Mouse (Mus musculus): Measurements from ENCODE around the gene Btnl2.

DNA sequence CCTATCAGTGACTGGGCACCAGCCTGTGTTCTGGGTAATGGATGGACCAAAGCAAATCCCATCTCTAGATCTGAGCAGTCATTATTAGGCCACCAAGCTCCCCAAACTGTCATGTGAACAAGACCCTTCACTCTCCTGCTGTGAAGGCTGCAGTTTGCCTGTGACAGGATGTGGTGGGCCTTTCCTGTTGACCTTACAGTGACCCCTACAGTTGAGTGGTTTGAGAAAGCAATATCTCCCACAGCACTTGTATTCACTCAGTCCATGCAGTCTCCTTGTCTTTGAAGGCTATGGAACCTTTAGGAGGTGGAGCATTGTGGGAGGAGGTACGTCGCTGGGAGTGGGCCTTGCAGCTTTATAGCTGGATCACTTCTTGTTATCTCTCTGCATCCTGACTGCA, 24.8 kb upstream of the Btnl2 start:
- TF ChIP-seq CTCF (IDR thresholded peaks at IDR 0.05; ENCODE audit: extremely low read depth, insufficient read depth, low read length), result no peak
- TF ChIP-seq POLR2A (IDR thresholded peaks at IDR 0.05; ENCODE audit: extremely low read depth, insufficient read depth, low read length), result no peak

Measured in cortical plate, adult 2 months (tissue).